Mouse (Mus musculus) fat pad, adult 2 months (tissue): ENCODE measurements around the gene Mdm2.
"Not testable (repeated sequence)": the region's sequence is repeated elsewhere in the genome, so short reads cannot be mapped to it uniquely, and the experiment has no call there.

ENCODE experiments used
- DNase-seq: peaks from one replicate; pipeline ENCODE4 v3.0.0-alpha.2; 2011; ENCODE audit warnings: low read depth, low spot score; ENCODE audit errors: extremely low read depth

Gene Mdm2

DNA sequence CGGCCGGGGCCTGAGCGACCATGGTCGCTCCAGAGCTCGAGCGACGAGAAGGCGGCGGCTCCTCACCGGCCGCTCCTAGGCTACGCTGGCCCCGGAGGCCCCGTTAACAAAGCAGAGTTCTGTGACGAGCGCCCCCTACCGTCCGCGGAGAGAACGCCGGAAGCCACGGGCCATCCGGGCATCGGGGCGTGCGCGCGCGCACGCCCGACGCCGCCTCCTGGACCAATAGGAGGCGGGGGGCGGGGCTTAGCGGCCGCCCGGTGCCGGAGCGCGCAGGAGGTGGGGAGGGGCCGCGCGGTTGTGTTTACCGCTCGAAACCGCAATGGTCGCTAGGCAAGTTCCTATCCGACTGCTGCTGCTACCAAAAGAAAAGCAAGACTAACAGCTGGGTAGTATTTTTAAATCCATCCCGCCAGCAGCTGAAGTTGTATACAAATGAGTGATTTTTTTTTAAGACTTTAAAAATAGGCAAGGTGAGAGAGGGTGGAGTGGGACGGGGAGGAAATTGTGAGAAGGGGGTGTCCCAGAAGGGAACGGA is at the start of gene Mdm2:
TSS of gene Mdm2 (minus strand) at position 155 of the 538 bp plus-strand sequence.
- no peak for DNase-seq

DNA sequence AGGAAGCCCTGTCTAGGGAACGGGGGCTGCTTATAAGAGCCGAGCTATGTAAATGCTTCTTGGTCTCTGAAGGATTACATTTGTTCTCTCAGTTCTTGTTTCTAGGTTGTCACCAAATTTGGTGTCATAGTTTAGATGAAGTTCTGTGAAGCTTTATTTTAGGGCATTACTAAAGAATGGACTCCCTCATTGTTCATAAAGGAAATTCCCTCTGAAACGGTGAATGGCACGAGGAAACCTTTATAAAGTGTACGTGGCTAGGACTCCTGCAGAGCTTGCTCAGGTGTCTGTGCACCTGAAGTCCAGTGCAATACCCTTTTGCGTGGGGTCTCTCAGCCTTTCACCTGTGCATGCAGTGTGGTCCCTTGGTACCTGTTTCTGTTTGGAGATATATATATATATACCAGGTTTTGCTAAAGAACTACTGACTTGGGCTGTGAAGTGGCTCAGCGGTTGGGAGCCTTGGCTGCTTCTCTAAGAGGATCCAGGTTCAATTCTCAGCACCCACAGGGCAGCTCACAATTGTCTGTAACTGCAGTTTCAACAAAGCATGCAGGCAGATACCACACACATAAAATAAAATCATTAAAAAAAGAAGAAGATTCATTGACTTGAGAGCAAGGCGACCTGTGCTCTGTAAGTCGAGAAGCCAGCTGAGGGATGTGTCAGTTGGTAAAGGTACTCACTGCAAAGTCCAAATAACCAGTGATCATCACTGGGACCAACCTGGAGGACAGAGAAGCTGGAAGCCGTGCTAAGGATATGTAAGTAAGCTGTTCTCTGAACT is 49.5 kb upstream of the Mdm2 start:
- DNase-seq, result no peak

- no peak for DNase-seq
Measured at GRCm38 (mm10) chr10:117758749-117759727, 48.5 kb upstream of the Mdm2 start.

DNA sequence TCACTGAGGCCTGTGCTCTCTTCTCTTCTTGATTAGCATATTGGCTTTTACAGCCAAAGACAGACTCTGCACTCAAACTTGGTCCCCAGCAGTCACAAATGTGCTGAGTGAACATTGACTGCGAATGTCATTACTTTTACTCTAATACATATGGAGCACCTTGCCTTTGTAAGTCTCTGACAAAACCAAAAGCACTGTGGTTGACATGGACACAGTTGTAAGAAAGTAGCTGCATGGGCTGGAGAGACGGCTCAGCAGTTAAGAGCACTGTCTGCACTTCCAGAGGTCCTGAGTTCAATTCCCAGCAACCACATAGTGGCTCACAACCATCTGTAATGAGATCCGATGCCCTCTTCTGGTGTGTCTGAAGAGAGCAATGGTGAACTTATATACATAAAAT is 47.8 kb upstream of the Mdm2 start:
- DNase-seq, result not testable (repeated sequence)

DNA sequence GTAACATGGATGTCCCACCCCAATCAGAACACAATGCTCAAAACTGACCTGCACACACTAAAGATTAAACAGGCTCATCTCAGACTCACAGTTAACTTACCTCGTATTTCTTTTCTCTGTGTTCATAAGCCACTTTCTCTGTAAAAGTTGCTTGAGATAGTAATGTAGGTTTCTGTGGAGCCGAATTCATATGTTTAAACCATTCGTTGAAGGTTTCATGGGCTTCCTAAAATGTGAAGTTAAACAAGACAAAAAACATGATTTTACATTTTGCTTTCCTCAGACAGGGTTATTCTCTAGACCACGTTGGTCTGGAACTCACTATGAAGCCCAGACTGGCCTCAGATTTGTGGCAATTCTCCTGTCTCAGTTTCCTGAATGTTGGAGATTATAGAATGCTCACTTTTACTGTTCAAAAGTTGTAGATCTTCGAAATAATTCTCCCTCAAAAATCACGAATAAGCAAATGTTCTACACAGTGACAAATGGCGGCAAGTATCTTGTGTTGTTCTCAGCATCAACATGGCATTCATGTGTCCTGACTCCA is 47.3 kb upstream of the Mdm2 start:
- no peak for DNase-seq

GRCm38 (mm10) chr10:117757259-117757658 is 46.7 kb upstream of the Mdm2 start:
- no peak for DNase-seq

- no peak for DNase-seq
Measured at GRCm38 (mm10) chr10:117756784-117757183, 46.2 kb upstream of the Mdm2 start.

DNA sequence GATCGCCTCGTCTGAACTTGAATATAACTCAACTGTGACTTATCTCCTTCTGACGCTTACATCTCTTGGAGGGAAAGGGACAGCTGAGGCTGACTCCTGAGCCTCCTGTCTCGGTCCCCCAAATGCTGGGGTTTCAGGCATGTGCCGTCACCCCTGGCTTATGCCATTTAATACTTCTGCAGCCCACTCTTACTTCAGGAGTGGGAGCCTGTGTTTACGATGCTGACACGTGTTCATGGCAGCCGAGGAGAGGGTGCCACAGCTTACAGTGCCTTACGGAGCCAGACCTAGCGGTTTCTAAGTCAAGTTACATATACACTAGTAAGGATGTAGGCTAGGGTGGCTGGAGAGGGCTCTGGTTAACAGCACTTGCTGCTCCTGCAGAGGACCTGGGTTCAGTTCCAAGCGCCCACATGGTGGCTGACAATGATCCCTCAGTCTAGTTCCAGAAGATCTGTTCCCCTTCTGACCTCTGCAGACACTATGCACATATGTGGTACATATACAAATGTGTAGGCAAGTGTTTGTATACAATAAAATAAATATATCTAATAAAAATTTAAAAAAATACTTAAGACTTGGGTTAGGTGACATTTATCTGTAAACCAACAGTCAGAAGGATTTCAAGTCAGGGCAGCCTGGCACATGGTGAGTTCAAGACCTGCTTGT is 45.4 kb upstream of the Mdm2 start:
- DNase-seq, result no peak

- no peak for DNase-seq
Measured at GRCm38 (mm10) chr10:117755086-117755798, 44.7 kb upstream of the Mdm2 start.

- DNase-seq, result no peak
Measured at GRCm38 (mm10) chr10:117754609-117754940, 44.0 kb upstream of the Mdm2 start.

DNA sequence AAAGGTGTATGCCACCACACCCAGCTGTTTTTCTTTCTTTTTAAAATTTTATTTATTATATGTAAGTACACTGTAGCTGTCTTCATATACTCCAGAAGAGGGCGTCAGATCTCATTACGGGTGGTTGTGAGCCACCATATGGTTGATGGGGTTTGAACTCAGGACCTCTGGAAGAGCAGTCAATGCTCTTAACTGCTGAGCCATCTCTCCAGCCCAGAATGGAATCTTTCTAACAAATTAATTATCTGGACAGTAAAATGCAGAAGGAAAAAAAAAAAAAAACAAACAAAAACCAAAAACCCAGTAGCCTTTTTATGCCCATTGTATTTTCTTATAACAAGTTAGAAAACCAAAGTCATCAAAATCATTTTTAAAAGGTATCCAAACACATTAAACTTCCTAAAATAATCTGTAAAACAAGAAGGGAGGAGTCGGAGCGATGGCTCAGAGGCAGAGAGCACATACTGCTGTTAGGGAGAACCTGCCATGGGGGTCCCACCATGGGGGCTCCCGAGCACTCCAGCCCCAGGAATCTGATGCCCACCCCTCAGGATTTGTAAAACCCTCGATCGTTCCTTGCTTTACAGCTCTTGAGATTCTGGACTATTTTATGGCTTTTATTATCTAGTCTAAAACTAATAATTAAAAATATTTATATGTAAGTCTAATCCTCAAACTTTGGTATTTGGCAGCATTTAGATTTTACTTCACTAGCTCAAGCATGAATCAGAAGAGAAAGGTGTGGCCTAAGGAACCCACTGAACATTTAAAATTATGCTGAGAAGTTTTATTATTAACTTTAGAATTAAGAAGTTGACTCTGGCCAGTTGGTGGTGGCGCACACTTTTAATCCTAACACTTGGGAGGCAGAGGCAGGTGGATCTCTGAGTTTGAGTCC is 43.4 kb upstream of the Mdm2 start:
- no peak for DNase-seq

GRCm38 (mm10) chr10:117752851-117753647 is 42.5 kb upstream of the Mdm2 start:
- no peak for DNase-seq

GRCm38 (mm10) chr10:117752304-117752821 is 41.8 kb upstream of the Mdm2 start:
- DNase-seq, result no peak

- no peak for DNase-seq
Measured at GRCm38 (mm10) chr10:117751744-117752143, 41.2 kb upstream of the Mdm2 start.

- DNase-seq, result no peak
Measured at GRCm38 (mm10) chr10:117751282-117751610, 40.7 kb upstream of the Mdm2 start.

- no peak for DNase-seq
Measured at GRCm38 (mm10) chr10:117750529-117751281, 40.1 kb upstream of the Mdm2 start.

DNA sequence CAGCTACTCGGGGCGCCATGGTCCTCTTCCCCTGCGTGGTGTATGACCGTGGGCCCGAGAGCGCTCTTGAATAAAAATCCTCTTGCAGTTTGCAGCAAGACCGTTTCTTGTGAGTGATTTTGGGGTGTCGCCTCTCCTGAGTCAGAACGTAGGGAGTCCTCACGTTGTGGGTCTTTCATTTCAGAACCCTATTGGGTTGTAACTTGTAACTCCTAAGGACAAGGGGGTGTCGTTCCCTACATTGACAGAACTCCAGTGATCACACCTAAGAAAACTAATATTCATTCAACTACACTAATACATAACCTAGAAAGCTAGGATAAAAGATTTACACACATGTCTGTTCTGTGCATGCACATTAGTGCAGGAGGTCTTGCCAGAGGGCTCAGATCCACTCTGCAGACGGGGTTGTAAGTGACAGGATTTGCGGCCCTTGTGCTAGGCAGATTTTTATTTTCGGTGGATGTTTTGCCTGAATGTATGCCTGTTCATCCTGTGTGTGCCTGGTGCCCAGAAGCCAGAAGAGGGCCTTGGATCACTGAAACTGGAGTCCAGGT is 39.3 kb upstream of the Mdm2 start:
- DNase-seq, result no peak
